Mouse (Mus musculus): ENCODE measurements around the gene Rpa1. TPM values are rescaled to one million over a fixed set of nuclear protein-coding genes. Genes with fewer than 3 reads are reported as not detected.
A peak's percentile ranks its signal among the peaks of the same experiment; 100 is the strongest.

Rpa1 gene
- polyA plus RNA-seq, 1 experiment = 21.3 TPM

- Histone ChIP-seq H3K36me3 (ENCODE audit: control insufficient read depth, insufficient read depth, low read length) (no peaks in the 10 kb centered on the region), H3K27ac (ENCODE audit: insufficient read depth, low read depth, low read length) (no peak overlapping the region), H3K4me3 (ENCODE audit: insufficient read depth, low read depth, low read length) (no peak overlapping the region), H3K4me1 (ENCODE audit: control insufficient read depth, insufficient read depth, low read length) (no peaks in the 10 kb centered on the region), H3K27me3 (replicated peaks; ENCODE audit: control insufficient read depth, insufficient read depth, low read length) (no peaks in the 10 kb centered on the region)
- 51% methylated on average over 6 of the region's 6 CpGs for WGBS
- no peak for DNase-seq
- TF ChIP-seq POLR2A (IDR thresholded peaks at IDR 0.05; ENCODE audit: low read depth, low read length) = no peak
- TF ChIP-seq CTCF (conservative IDR thresholded peaks at IDR 0.05; ENCODE audit: insufficient read depth, insufficient read length, low read depth, low read length) = no peak
These were observed 88.7 kb downstream of the Rpa1 start for GRCm38 (mm10) chr11:75259416-75259815.

DNA sequence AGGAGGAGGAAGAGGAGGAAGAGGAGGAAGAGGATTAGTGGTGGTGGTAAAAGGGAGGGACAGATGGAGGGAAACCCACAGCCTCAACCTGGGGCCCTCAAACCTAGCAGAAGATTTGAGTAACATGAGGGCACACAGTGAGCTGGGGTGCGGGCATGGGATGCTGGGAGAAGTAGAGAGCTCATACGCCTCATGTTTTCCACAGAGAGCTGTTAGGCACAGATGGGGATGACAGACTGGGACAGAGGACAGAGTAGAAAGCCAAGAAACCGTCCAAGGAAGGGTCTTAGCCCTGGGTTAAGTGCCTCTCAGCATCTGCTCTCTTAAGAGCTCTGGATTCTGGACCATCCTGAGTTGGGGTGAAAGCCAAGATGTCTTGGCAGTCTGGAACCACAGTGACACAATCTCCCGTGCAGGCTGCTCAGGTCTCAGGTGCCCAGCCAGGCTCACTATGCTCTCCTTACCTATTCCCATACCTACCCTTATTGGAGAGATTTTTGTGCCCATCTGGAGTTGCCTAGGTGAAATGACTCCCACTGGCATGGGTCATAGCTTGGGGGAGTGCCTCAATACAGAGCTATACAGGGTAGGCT is 91.0 kb downstream of the Rpa1 start:
- Histone ChIP-seq H3K27me3 (replicated peaks; ENCODE audit: control insufficient read depth, insufficient read depth, low read length) (no peaks in the 10 kb centered on the region), H3K4me1 (ENCODE audit: control insufficient read depth, insufficient read depth, low read length) (no peaks in the 10 kb centered on the region), H3K36me3 (ENCODE audit: control insufficient read depth, insufficient read depth, low read length) (no peaks in the 10 kb centered on the region), H3K27ac (ENCODE audit: insufficient read depth, low read depth, low read length) (no peak overlapping the region), H3K4me3 (ENCODE audit: insufficient read depth, low read depth, low read length) (no peak overlapping the region)
- WGBS = 94% methylated on average over 4 of the region's 4 CpGs
- no peak for DNase-seq
- no peak for TF ChIP-seq CTCF (conservative IDR thresholded peaks at IDR 0.05; ENCODE audit: insufficient read depth, insufficient read length, low read depth, low read length)
- TF ChIP-seq POLR2A (IDR thresholded peaks at IDR 0.05; ENCODE audit: low read depth, low read length) = no peak

GRCm38 (mm10) chr11:75255330-75255729 is 92.8 kb downstream of the Rpa1 start:
- TF ChIP-seq CTCF (conservative IDR thresholded peaks at IDR 0.05; ENCODE audit: insufficient read depth, insufficient read length, low read depth, low read length) = no peak
- TF ChIP-seq POLR2A (IDR thresholded peaks at IDR 0.05; ENCODE audit: low read depth, low read length) = no peak
- Histone ChIP-seq H3K36me3 (ENCODE audit: control insufficient read depth, insufficient read depth, low read length) (no peaks in the 10 kb centered on the region), H3K4me1 (ENCODE audit: control insufficient read depth, insufficient read depth, low read length) (peaks cover 6% of the 10 kb centered on the region), H3K27me3 (replicated peaks; ENCODE audit: control insufficient read depth, insufficient read depth, low read length) (no peaks in the 10 kb centered on the region), H3K4me3 (ENCODE audit: insufficient read depth, low read depth, low read length) (no peak overlapping the region), H3K27ac (ENCODE audit: insufficient read depth, low read depth, low read length) (no peak overlapping the region)
- peak; percentile 44 for DNase-seq
- 62% methylated on average over 5 of the region's 5 CpGs for WGBS

GRCm38 (mm10) chr11:75254252-75254912 is 93.7 kb downstream of the Rpa1 start:
- no peaks in the 10 kb centered on the region for H3K27me3 ChIP-seq (replicated peaks; ENCODE audit: control insufficient read depth, insufficient read depth, low read length)
- H3K27ac ChIP-seq (ENCODE audit: insufficient read depth, low read depth, low read length) = peak overlapping the region; percentile 66
- TF ChIP-seq CTCF (conservative IDR thresholded peaks at IDR 0.05; ENCODE audit: insufficient read depth, insufficient read length, low read depth, low read length) = peak; percentile 22; the same call in 1 of the 2 replicates
- TF ChIP-seq POLR2A (IDR thresholded peaks at IDR 0.05; ENCODE audit: low read depth, low read length) = no peak
- no peak overlapping the region for H3K4me3 ChIP-seq (ENCODE audit: insufficient read depth, low read depth, low read length)
- whole genome bisulfite sequencing = 59% methylated on average over 13 of the region's 13 CpGs
- H3K4me1 ChIP-seq (ENCODE audit: control insufficient read depth, insufficient read depth, low read length) = peaks cover 12% of the 10 kb centered on the region
- peak; percentile 76 for DNase-seq
- H3K36me3 ChIP-seq (ENCODE audit: control insufficient read depth, insufficient read depth, low read length) = no peaks in the 10 kb centered on the region

- Histone ChIP-seq H3K4me1 (ENCODE audit: control insufficient read depth, insufficient read depth, low read length) (peaks cover 20% of the 10 kb centered on the region), H3K27me3 (replicated peaks; ENCODE audit: control insufficient read depth, insufficient read depth, low read length) (no peaks in the 10 kb centered on the region), H3K4me3 (ENCODE audit: insufficient read depth, low read depth, low read length) (no peak overlapping the region), H3K36me3 (ENCODE audit: control insufficient read depth, insufficient read depth, low read length) (no peaks in the 10 kb centered on the region), H3K27ac (ENCODE audit: insufficient read depth, low read depth, low read length) (no peak overlapping the region)
- 47% methylated on average over 7 of the region's 7 CpGs for WGBS
- TF ChIP-seq POLR2A (IDR thresholded peaks at IDR 0.05; ENCODE audit: low read depth, low read length) (no peak), CTCF (conservative IDR thresholded peaks at IDR 0.05; ENCODE audit: insufficient read depth, insufficient read length, low read depth, low read length) (no peak)
- DNase-seq = no peak
These were observed 96.5 kb downstream of the Rpa1 start for GRCm38 (mm10) chr11:75251557-75252070.

GRCm38 (mm10) chr11:75251006-75251512 is 97.1 kb downstream of the Rpa1 start:
- DNase-seq = no peak
- H3K27me3 ChIP-seq (replicated peaks; ENCODE audit: control insufficient read depth, insufficient read depth, low read length) = no peaks in the 10 kb centered on the region
- H3K4me1 ChIP-seq (ENCODE audit: control insufficient read depth, insufficient read depth, low read length) = peaks cover 25% of the 10 kb centered on the region
- H3K4me3 ChIP-seq (ENCODE audit: insufficient read depth, low read depth, low read length) = no peak overlapping the region
- WGBS = 73% methylated on average over 4 of the region's 4 CpGs
- H3K36me3 ChIP-seq (ENCODE audit: control insufficient read depth, insufficient read depth, low read length) = no peaks in the 10 kb centered on the region
- no peak for TF ChIP-seq CTCF (conservative IDR thresholded peaks at IDR 0.05; ENCODE audit: insufficient read depth, insufficient read length, low read depth, low read length)
- no peak for TF ChIP-seq POLR2A (IDR thresholded peaks at IDR 0.05; ENCODE audit: low read depth, low read length)
- H3K27ac ChIP-seq (ENCODE audit: insufficient read depth, low read depth, low read length) = no peak overlapping the region

DNA sequence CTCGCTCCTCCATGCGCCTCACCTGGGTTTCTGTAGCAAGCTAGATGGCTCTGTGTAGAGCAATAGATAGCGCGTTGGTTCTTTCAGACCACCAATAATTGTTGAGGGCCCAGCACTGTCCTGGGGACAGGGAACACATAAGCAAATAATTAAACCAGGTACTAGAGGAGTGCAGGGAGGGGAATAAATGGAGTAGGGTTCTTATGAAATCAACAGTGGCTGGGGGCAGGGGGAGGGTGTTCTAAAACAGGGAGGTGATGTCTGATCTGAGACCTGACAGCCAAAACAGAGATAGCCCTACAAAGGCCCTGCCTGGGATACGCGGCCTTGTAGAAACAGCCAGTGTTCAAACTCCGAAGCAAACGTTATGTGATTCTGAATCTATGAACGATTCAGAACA is 98.5 kb downstream of the Rpa1 start:
- WGBS = 68% methylated on average over 9 of the region's 9 CpGs
- TF ChIP-seq CTCF (conservative IDR thresholded peaks at IDR 0.05; ENCODE audit: insufficient read depth, insufficient read length, low read depth, low read length) = no peak
- no peak for TF ChIP-seq POLR2A (IDR thresholded peaks at IDR 0.05; ENCODE audit: low read depth, low read length)
- no peak for DNase-seq
- H3K36me3 ChIP-seq (ENCODE audit: control insufficient read depth, insufficient read depth, low read length) = no peaks in the 10 kb centered on the region
- H3K27me3 ChIP-seq (replicated peaks; ENCODE audit: control insufficient read depth, insufficient read depth, low read length) = no peaks in the 10 kb centered on the region
- H3K27ac ChIP-seq (ENCODE audit: insufficient read depth, low read depth, low read length) = no peak overlapping the region
- H3K4me3 ChIP-seq (ENCODE audit: insufficient read depth, low read depth, low read length) = no peak overlapping the region
- H3K4me1 ChIP-seq (ENCODE audit: control insufficient read depth, insufficient read depth, low read length) = peaks cover 30% of the 10 kb centered on the region

Other genes starting within 250 kb of the Rpa1 start
- 8.6 and 12.6 TPM in 2 replicates for gene Hic1, start 178.8 kb downstream of the Rpa1 start, polyA plus RNA-seq (2012; rRNA removed)
- 18.6 and 33.7 TPM in 2 replicates for gene Ovca2, start 169.5 kb downstream of the Rpa1 start, polyA plus RNA-seq (2012; rRNA removed)
- gene Dph1, start 157.1 kb downstream of the Rpa1 start, polyA plus RNA-seq (2012; rRNA removed) = 40.2 and 46.7 TPM in 2 replicates
- gene Rtn4rl1, start 154.5 kb downstream of the Rpa1 start, polyA plus RNA-seq (2012; rRNA removed) = 11.3 and 12.7 TPM in 2 replicates
- gene Smyd4, start 109 bp upstream of the Rpa1 start, polyA plus RNA-seq (2012; rRNA removed) = 7.1 and 7.2 TPM in 2 replicates
- 17.2 and 29.9 TPM in 2 replicates for gene Serpinf1, start 74.4 kb upstream of the Rpa1 start, polyA plus RNA-seq (2012; rRNA removed)
- gene Serpinf2, start 91.3 kb upstream of the Rpa1 start, polyA plus RNA-seq (2012; rRNA removed) = 126 and 141 TPM in 2 replicates
- 17.7 and 21.0 TPM in 2 replicates for gene Wdr81, start 106.4 kb upstream of the Rpa1 start, polyA plus RNA-seq (2012; rRNA removed)
- gene Tlcd2, start 113.4 kb upstream of the Rpa1 start, polyA plus RNA-seq (2012; rRNA removed) = 14.2 and 14.6 TPM in 2 replicates
- gene Prpf8, start 138.5 kb upstream of the Rpa1 start, polyA plus RNA-seq (2012; rRNA removed) = 88.0 and 92.7 TPM in 2 replicates
- 19.3 and 19.8 TPM in 2 replicates for gene Rilp, start 161.8 kb upstream of the Rpa1 start, polyA plus RNA-seq (2012; rRNA removed)
- 13.3 and 17.3 TPM in 2 replicates for gene Scarf1, start 165.2 kb upstream of the Rpa1 start, polyA plus RNA-seq (2012; rRNA removed)
- 148 and 174 TPM in 2 replicates for gene Slc43a2, start 183.4 kb upstream of the Rpa1 start, polyA plus RNA-seq (2012; rRNA removed)
- gene Pitpna, start 239.8 kb upstream of the Rpa1 start, polyA plus RNA-seq (2012; rRNA removed) = 43.8 and 60.3 TPM in 2 replicates

Measured in kidney, adult 2 months (tissue).